Mouse (Mus musculus) liver, embryonic 15.5 days (tissue): ENCODE measurements around the gene Hist1h3g. TPM values are rescaled to one million over a fixed set of nuclear protein-coding genes. Genes with fewer than 3 reads are reported as not detected.

Source experiments
- ATAC-seq: fragments of 200-750 bp; cut with Nextera tagmentation; 2 replicates; pipeline ENCODE4 v1.8.0; 2017; ENCODE audit warnings: moderate number of reproducible peaks, mild to moderate bottlenecking, moderate library complexity; ENCODE audit not compliant: insufficient read depth
- H3K27ac ChIP-seq: fragments of 300-500 bp; sonication (generic); replicated peaks from 2 replicates; pipeline ENCODE4 v1.5.1; 2015; ENCODE audit warnings: mild to moderate bottlenecking, inconsistent platforms
- H3K27me3 ChIP-seq: fragments of 300-500 bp; sonication (generic); 2 replicates; pipeline ENCODE4 v1.6.1; 2015; ENCODE audit warnings: mild to moderate bottlenecking, inconsistent platforms
- H3K36me3 ChIP-seq: fragments of 300-500 bp; sonication (generic); replicated peaks from 2 replicates; pipeline ENCODE4 v1.6.1; 2015; ENCODE audit warnings: moderate library complexity, mild to moderate bottlenecking, inconsistent platforms
- H3K4me1 ChIP-seq: fragments of 300-500 bp; sonication (generic); replicated peaks from 2 replicates; pipeline ENCODE4 v1.6.1; 2015; ENCODE audit warnings: inconsistent platforms
- H3K4me2 ChIP-seq: fragments of 300-500 bp; sonication (generic); 2 replicates; pipeline ENCODE4 v1.6.1; 2015; ENCODE audit warnings: moderate library complexity, mild to moderate bottlenecking, inconsistent platforms
- H3K4me3 ChIP-seq: fragments of 300-500 bp; sonication (generic); replicated peaks from 2 replicates; pipeline ENCODE4 v1.5.1; 2015; ENCODE audit warnings: mild to moderate bottlenecking, inconsistent platforms
- H3K9ac ChIP-seq: fragments of 300-500 bp; sonication (generic); 2 replicates; pipeline ENCODE4 v1.6.1; 2015; ENCODE audit warnings: moderate library complexity, mild to moderate bottlenecking, inconsistent platforms
- H3K9me3 ChIP-seq: fragments of 300-500 bp; sonication (generic); replicated peaks from 2 replicates; pipeline ENCODE4 v1.6.1; 2016; ENCODE audit warnings: inconsistent platforms
- WGBS: fragments of 180-500 bp; shearing (Covaris S2); methylation state at CpG from one replicate; pipeline ENCODE4 v1.1.7; 2015; ENCODE audit warnings: mixed read lengths; ENCODE audit not compliant: insufficient replicate concordance; 5-methylcytosine and 5-hydroxymethylcytosine counted together
- microRNA-seq: library from miRNA; unstranded; fragments of <30 nt; microRNA quantifications from one replicate; pipeline ENCODE4, GENCODE M21; 2016
- polyA plus RNA-seq: library from polyadenylated mRNA; unstranded; fragments of >200 nt; fragmentation: Nextera tagmentation; extraction: Ambion mirVana; gene quantifications from 2 replicates; pipeline ENCODE4 v1.2.1, GENCODE M21; 2015

Hist1h3g gene
- polyA plus RNA-seq, 1 experiment from 2014 or later = 9.4 TPM

- peak overlapping the region; percentile 74 for H3K4me2 ChIP-seq
- no peaks in the 10 kb centered on the region for H3K9me3 ChIP-seq
- no peaks in the 10 kb centered on the region for H3K36me3 ChIP-seq
- H3K27me3 ChIP-seq = no peaks in the 10 kb centered on the region
- H3K9ac ChIP-seq = peak overlapping the region; percentile 78
- peaks cover 63% of the 10 kb centered on the region for H3K4me1 ChIP-seq
- ATAC-seq = no peak
- H3K27ac ChIP-seq = peak overlapping the region; percentile 97
- H3K4me3 ChIP-seq = peak overlapping the region; percentile 60
Observed at GRCm38 (mm10) chr13:23584331-23584730, 49.1 kb downstream of the Hist1h3g start.

- peak; percentile 3 for ATAC-seq
- Histone ChIP-seq H3K27ac (peak overlapping the region; percentile 97), H3K4me1 (peaks cover 61% of the 10 kb centered on the region), H3K27me3 (no peaks in the 10 kb centered on the region), H3K9ac (peak overlapping the region; percentile 78), H3K9me3 (no peaks in the 10 kb centered on the region), H3K4me3 (peak overlapping the region; percentile 60), H3K4me2 (peak overlapping the region; percentile 74), H3K36me3 (no peaks in the 10 kb centered on the region)
- under 1% methylated on average over 21 of the region's 21 CpGs for WGBS
Observed at GRCm38 (mm10) chr13:23585029-23585441, 49.8 kb downstream of the Hist1h3g start.

Small RNA genes within 50 kb of the gene (microRNA-seq; reads per million reads assigned to microRNA genes)
- gene Gm44297 (not detected), gene Gm44359 (not detected), gene Gm44394 (not detected), gene n-TStga1 (6.3 reads per million, percentile 21 among the genes with 10 or more reads in this experiment)

Other genes with a start within 250 kb of the Hist1h3g start
- gene Zfp322a, start 166.2 kb upstream of the Hist1h3g start, polyA plus RNA-seq = 11.2 and 12.6 TPM in 2 replicates
- gene Abt1, start 111.6 kb upstream of the Hist1h3g start, polyA plus RNA-seq = 5.1 and 5.2 TPM in 2 replicates
- gene Btn1a1, start 69.5 kb upstream of the Hist1h3g start, polyA plus RNA-seq = 1.6 and 2.1 TPM in 2 replicates
- gene Btn2a2, start 46.6 kb upstream of the Hist1h3g start, polyA plus RNA-seq = not detected in 2 replicates
- gene Hist1h4h, start 4.4 kb upstream of the Hist1h3g start, polyA plus RNA-seq = 4.6 and 7.0 TPM in 2 replicates
- 8.3 and 9.7 TPM in 2 replicates for gene Hist1h2af, start 1.5 kb upstream of the Hist1h3g start, polyA plus RNA-seq
- gene Hist1h2bh, start 8.0 kb downstream of the Hist1h3g start, polyA plus RNA-seq = 1.5 and 1.6 TPM in 2 replicates
- 0.99 and 1.4 TPM in 2 replicates for gene Hist1h3f, start 8.6 kb downstream of the Hist1h3g start, polyA plus RNA-seq
- gene Hist1h4f, start 16.2 kb downstream of the Hist1h3g start, polyA plus RNA-seq = 1.4 and 2.5 TPM in 2 replicates
- gene Hist1h1d, start 17.8 kb downstream of the Hist1h3g start, polyA plus RNA-seq = 1.1 TPM in 2 replicates
- 2.7 and 4.4 TPM in 2 replicates for gene Hist1h3e, start 26.9 kb downstream of the Hist1h3g start, polyA plus RNA-seq
- gene Hist1h2ae, start 35.8 kb downstream of the Hist1h3g start, polyA plus RNA-seq = 75.0 and 100 TPM in 2 replicates
- gene Hist1h2bg, start 36.0 kb downstream of the Hist1h3g start, polyA plus RNA-seq = 10.0 and 11.6 TPM in 2 replicates
- 4.0 and 6.7 TPM in 2 replicates for gene Hist1h2bf, start 38.8 kb downstream of the Hist1h3g start, polyA plus RNA-seq
- 3.6 and 4.1 TPM in 2 replicates for gene Hist1h2ad, start 39.0 kb downstream of the Hist1h3g start, polyA plus RNA-seq
- gene Hist1h3d, start 40.3 kb downstream of the Hist1h3g start, polyA plus RNA-seq = 6.0 and 7.4 TPM in 2 replicates
- gene Hist1h4d, start 46.2 kb downstream of the Hist1h3g start, polyA plus RNA-seq = 125 and 146 TPM in 2 replicates
- gene Hist1h2be, start 85.7 kb downstream of the Hist1h3g start, polyA plus RNA-seq = 1.8 and 1.9 TPM in 2 replicates
- 24.7 and 26.6 TPM in 2 replicates for gene Hist1h1e, start 87.1 kb downstream of the Hist1h3g start, polyA plus RNA-seq
- gene Hist1h2ac, start 148.5 kb downstream of the Hist1h3g start, polyA plus RNA-seq = 1.2 and 1.4 TPM in 2 replicates
- 136 and 151 TPM in 2 replicates for gene Hist1h2bc, start 148.8 kb downstream of the Hist1h3g start, polyA plus RNA-seq
- gene Hist1h1t, start 160.4 kb downstream of the Hist1h3g start, polyA plus RNA-seq = 0.17 TPM in 1 of 2 replicates, not detected in the other
- 7.3 and 8.8 TPM in 2 replicates for gene Hist1h4c, start 163.0 kb downstream of the Hist1h3g start, polyA plus RNA-seq
- 13.6 and 16.4 TPM in 2 replicates for gene Hfe, start 175.4 kb downstream of the Hist1h3g start, polyA plus RNA-seq
- 81.0 and 85.5 TPM in 2 replicates for gene Hist1h1c, start 203.4 kb downstream of the Hist1h3g start, polyA plus RNA-seq
- gene Hist1h3c, start 210.2 kb downstream of the Hist1h3g start, polyA plus RNA-seq = 6.4 and 7.3 TPM in 2 replicates
- 5.6 and 5.7 TPM in 2 replicates for gene Hist1h2bb, start 211.3 kb downstream of the Hist1h3g start, polyA plus RNA-seq
- gene Hist1h2ab, start 215.7 kb downstream of the Hist1h3g start, polyA plus RNA-seq = 60.0 and 64.5 TPM in 2 replicates
- 13.6 and 15.4 TPM in 2 replicates for gene Hist1h3b, start 216.8 kb downstream of the Hist1h3g start, polyA plus RNA-seq
- 2.7 and 4.1 TPM in 2 replicates for gene Hist1h4b, start 221.6 kb downstream of the Hist1h3g start, polyA plus RNA-seq
- 0.40 TPM in 1 of 2 replicates, not detected in the other for gene Hist1h4a, start 225.8 kb downstream of the Hist1h3g start, polyA plus RNA-seq
- gene Hist1h3a, start 227.0 kb downstream of the Hist1h3g start, polyA plus RNA-seq = 6.4 and 7.6 TPM in 2 replicates
- gene Hist1h1a, start 228.2 kb downstream of the Hist1h3g start, polyA plus RNA-seq = 3.5 and 4.3 TPM in 2 replicates
- not detected in 2 replicates for gene Trim38, start 234.5 kb downstream of the Hist1h3g start, polyA plus RNA-seq